Mouse (Mus musculus) megakaryocyte, adult 5-6 weeks (primary cell): ENCODE measurements around the gene Mfsd11. TPM values are rescaled to one million over a fixed set of nuclear protein-coding genes. Genes with fewer than 3 reads are reported as not detected.
"Not testable (repeated sequence)": the region's sequence is repeated elsewhere in the genome, so short reads cannot be mapped to it uniquely, and the experiment has no call there.

Experiments
- ATAC-seq: 2 replicates; pipeline ENCODE4 v1.8.0; 2016; ENCODE audit warnings: mild to moderate bottlenecking, inconsistent platforms; ENCODE audit not compliant: poor library complexity, severe bottlenecking
- total RNA-seq, 2 experiments: library from RNA; stranded (forward) in 1 of 2; stranded (reverse) in 1 of 2; fragments of 153-499, 151-499 nt in 1 of 2; fragments of 221-1000, 200-1000 nt in 1 of 2; gene quantifications; 2 replicates each; pipeline versions ENCODE4 v1.2.3 to v1.2.4; 2015 to 2017

Gene Mfsd11
- total RNA-seq, 2 experiments from 2014 or later: 17.6 to 22.2 TPM

- ATAC-seq: no peak
Measured at GRCm38 (mm10) chr11:116821057-116821940, 30.9 kb upstream of the Mfsd11 start.

- ATAC-seq: no peak
Measured at GRCm38 (mm10) chr11:116822215-116822614, 30.0 kb upstream of the Mfsd11 start.

GRCm38 (mm10) chr11:116822626-116823025 lies 29.6 kb upstream of the Mfsd11 start:
- no peak for ATAC-seq

DNA sequence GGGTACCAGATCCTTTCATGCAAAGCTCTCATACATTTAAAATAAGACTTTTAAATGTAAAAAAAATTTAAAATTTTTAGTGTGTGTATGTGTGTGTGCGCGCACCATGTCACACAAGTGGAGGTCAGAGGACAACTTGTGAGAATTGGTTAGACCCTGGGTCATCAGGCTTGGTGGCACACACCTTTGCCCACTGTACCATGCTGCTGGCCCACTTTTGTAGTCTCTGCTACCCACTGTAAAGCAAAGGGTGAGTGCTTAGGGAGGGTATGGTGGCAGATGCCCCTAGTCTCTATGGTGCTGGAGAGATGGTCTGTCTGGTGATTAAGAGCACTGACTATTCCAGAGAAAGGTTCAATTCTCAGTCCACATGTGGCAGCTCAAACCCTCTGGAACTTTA lies 29.0 kb upstream of the Mfsd11 start:
- ATAC-seq: no peak

- ATAC-seq: not testable (repeated sequence)
Measured at GRCm38 (mm10) chr11:116823885-116824284, 28.4 kb upstream of the Mfsd11 start.

DNA sequence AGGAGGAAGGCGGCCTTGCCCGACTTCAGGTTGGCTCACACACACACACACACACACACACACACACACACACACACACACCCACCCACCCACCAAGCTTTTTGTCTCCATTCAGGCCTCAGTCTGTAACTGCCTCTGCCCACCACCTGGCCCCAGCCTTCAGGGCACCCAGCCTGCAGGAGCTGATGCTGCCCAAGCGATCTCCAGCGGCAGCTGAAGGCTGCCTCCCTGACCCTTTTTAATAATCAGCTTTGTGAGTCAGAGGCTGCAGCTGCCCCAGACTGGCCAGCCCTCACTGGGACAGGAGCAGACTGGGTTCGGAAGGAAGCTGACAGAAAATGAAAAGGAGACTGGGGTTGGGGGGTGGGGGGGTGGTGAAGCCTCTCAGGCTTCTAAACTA lies 27.0 kb upstream of the Mfsd11 start:
- ATAC-seq: no peak

- ATAC-seq: no peak
Measured at GRCm38 (mm10) chr11:116826550-116827504, 25.4 kb upstream of the Mfsd11 start.

- peak; percentile 82 for ATAC-seq
Measured at GRCm38 (mm10) chr11:116827534-116828165, 24.6 kb upstream of the Mfsd11 start, which contains the start of gene Mxra7. Mxra7 (minus strand) TSS chr11:116828046.

DNA sequence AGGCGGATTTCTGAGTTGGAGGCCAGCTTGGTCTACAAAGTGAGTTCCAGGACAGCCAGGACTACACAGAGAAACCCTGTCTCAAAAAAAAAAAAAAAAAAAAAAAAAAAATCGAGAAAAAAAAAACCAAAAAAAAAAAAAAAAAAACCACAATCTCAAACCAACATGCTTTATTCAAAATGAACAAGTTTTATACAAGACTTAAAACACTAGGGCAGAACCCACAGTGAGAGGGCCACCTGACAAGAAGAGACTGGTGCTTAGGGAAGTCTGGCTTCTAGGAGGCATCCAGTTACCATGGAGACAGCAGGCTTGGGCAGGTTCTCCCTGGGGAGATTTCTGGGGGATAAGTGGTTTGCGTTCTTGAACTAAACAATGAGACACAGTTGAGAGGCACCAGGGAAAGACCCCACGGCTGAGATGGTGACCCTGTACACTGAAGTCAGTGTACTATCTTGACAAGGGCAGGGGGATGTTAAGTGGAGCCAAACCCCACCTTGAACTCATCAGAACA lies 20.0 kb upstream of the Mfsd11 start:
- no peak for ATAC-seq

DNA sequence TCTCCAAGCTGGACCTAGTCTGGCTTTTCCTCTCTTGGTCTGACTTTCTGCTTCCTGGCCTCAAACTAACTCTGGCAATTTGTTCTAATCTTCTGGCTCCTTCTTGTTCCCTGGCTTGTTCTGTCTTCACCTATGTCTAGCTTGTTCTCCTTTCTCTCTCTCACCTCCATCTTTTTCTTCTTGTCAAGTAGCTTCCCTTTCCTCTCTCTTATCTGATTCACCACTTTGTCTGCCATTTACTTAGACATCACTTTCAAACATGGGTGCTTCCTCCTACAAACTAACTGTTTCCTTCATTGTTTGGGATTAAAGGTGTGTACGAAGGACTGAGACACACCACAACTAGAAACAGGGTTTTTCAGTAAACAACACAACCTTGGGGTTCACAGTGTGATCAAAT lies 17.3 kb upstream of the Mfsd11 start:
- no peak for ATAC-seq

GRCm38 (mm10) chr11:116836283-116836682 lies 16.0 kb upstream of the Mfsd11 start:
- ATAC-seq: peak; percentile 56

DNA sequence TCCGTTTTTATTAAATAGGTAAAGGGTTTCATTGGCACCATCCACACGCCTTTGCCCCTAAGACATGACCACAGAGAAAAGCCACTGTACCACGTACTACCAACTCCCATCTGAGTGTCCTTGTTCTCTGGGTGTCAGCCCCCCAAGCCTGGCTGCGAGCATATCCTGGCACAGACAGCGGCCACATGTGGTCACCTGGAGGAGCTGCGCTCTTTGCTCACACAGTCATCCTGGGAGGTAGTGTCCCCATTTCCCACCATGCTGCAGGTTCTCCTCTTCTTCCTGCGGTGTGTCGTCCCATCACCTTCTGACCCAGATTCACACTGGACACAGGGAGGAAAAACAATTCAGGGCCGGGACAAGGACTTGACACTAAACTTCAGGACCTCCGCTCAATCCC lies 14.8 kb upstream of the Mfsd11 start:
- ATAC-seq: no peak

GRCm38 (mm10) chr11:116838936-116839335 lies 13.3 kb upstream of the Mfsd11 start:
- ATAC-seq: no peak

DNA sequence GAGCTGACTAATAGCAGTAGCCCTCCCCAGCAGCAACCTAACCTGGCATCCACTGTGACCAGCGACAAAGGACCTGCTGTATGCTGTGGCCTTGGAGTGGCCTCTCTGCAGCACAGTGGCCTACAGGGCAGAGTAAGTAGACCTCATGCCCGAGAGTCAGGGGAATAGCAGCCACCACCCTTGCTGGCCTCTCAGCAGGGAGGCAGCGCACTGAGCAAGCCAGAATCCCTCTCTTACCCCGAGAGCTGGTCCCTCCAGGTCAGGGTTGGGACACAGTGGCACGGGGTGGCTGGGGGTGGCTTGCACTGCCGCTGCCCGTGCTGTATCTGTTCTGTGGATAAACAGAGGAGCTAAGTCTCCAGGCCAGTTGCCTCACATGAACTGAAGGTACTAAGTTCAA lies 12.6 kb upstream of the Mfsd11 start:
- no peak for ATAC-seq

- ATAC-seq: no peak
Measured at GRCm38 (mm10) chr11:116840748-116841147, 11.5 kb upstream of the Mfsd11 start.

DNA sequence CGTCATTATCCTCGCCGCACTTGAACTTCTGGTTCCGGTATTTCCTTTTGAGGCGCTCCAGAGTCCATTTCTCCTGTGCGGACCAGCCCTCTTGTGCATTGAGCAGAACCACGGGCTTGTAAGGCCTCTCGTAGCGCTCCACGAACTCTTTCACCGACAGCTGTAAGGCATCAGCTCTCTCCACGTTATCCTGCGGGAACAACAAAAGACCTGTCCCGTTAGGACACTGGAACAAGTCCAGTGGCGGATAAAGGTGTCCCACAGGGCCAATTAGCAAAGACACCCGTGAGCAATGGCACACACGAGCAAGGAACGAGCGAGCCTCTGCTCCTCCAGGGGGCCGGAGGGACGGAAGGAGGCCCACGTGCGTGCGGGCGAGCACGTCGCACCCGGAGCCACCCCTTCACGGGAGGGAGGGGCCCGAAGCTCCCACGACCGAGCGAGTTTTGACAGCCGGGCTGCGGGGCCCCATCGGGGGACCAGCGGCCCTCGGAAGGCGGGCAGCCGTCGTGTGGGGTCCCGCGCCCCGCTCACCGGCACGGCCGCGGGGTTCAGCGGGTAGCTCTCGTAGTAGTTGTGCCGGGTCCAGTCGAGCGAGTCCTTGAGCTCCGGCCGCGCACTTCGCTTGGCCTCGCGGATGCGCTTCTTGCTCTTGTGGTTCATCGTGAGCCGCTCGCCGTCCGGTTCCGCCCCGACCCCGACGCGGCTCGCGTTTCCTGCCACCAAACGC lies 9.5 kb upstream of the Mfsd11 start:
- peak; percentile 54 for ATAC-seq

GRCm38 (mm10) chr11:116843261-116844233 lies 8.7 kb upstream of the Mfsd11 start, which contains the start of the genes Mettl23 and Jmjd6:
Mettl23 (plus strand) TSS chr11:116843278.
Jmjd6 (minus strand) TSS chr11:116843449.
- peak; percentile 93 for ATAC-seq

DNA sequence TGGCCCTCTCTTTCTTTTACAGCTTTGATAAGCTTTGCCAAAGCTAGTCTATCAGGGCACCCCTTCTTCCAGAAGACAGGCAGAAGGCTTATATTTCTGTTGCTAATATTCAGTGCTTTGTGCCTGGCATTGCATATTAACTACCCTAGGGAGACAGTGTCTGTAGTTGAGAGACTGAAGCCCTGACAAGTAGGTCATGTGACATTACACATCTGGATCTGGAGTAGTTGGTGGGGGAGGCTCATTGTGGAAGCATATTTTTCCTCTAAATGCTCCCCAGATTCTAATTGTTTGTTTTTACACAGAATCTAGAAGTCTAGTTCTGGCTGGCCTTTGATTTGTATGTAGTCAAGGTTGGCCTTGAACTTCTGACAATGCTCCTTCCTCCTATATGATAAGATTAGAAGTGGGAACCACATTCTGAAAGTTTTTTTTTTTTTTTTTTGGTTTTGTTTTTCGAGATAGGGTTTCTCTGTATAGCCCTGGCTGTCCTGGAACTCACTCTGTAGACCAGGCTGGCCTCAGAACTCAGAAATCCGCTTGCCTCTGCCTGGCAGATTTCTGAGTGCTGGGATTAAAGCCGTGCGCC lies 5.6 kb upstream of the Mfsd11 start:
- no peak for ATAC-seq
